Mouse (Mus musculus) left cerebral cortex, adult 9 months (tissue): ENCODE results near the gene Cfl2.
"Not testable (repeated sequence)": the region's sequence is repeated elsewhere in the genome, so short reads cannot be mapped to it uniquely, and the experiment has no call there.

Experiments
- DNase-seq, 2 experiments: peaks; one replicate each; pipeline ENCODE4 v3.0.0; 2022; ENCODE audit warnings: low spot score in 2 of 2

Gene Cfl2

DNA sequence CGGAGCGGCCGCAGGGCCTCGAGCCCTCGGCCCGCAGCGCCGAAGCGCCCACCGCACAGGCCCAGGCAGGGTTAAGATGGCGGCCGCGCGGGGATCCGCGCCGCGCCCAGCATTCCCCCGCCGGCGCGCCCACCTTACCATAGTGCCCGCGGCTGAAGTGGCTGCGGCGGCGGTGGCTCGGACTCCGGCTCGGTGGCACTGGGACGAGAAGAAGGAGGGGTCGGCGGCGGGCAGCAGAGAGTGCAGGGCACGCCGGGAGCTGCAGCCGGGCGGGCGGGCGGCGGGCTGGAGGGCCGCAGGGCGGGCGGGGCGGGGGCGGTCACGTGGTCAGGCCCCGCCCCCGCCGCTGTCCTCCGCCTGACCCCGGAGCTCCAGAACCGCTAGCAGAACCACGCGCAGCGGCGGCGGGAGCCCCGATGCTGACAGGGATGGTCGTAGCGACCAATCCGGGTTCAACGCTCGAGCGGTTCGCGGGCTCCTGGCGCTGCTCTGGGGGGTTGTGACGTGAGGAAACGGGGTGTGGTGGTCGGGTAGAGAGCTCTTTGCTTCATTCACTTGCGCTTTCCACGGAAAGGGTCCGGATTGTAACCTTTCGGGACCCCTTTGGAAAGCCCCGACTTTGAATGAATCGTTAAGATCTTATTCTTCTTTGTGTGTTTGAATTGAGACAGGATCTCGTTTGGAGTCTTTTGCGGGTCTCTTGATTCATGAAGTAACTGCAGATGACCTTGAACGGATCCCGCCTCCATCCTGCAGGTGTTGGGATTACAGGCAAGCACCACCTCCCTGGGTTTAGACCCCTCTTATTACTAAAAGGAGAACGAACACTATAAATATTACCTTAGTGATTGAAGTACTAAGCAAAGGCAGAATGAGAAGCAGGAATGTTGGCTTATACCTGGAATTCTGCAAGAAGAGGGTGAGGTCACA is at the start of gene Cfl2:
Gene Cfl2, minus strand, starts transcription at position 272 of the 930 bp plus-strand sequence.
- DNase-seq, result peak; percentile 64 to 84

DNA sequence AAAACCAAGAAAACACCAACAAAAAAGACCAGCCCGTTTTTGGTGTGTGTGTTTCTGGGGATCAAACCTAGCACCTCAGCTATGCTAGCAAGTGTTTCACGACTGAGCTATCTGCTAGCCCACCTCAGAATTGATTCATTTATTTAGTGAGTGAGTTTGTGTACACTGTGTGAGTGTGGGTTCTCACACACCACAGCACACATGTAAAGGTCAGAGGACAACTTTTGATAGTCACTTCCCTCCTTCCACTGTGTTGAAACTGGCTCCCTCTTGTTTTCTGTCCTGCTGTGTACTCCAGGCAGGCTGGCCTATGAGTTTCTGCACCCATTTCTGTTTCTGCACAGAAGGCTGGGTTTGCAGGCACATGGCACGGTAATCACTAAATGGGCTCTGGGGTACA is 47.7 kb upstream of the Cfl2 start:
- no peak for DNase-seq

DNA sequence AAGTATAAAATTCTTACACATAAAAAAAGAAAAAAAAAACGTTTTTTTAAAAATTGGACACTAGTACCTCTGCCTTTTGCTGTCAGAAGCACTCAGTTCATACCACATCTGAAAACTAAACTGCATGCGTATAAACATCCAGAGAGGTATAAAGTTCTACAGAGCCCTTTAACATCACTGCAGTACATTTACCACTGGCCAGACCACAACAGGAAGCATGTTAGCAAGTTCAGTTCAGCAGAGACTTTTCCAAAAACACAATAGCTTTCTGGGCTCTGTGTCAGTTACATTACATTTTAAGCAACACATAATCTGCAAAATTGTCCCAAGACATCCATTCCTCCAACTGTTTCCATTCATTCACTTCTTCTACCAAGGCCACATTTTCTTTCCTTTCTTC is 29.9 kb upstream of the Cfl2 start:
- not testable (repeated sequence) for DNase-seq

DNA sequence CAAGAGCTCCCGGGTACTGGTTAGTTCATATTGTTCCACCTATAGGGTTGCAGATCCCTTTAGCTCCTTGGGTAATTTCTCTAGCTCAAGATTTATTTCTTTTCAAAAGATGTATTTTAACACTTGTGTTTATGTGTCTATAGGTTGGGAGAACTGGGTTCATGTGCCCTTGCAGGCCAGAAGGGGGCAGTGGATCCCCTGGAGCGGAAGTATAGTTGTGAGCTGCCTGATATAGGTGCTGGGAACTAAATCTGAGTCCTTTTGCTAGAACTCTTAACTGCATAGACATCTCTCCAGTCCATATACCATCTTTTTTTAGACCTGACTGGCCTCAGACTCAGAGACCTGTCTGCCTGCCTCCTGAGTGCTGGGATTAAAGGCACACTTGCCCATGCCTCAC is 27.7 kb upstream of the Cfl2 start:
- DNase-seq, result no peak

DNA sequence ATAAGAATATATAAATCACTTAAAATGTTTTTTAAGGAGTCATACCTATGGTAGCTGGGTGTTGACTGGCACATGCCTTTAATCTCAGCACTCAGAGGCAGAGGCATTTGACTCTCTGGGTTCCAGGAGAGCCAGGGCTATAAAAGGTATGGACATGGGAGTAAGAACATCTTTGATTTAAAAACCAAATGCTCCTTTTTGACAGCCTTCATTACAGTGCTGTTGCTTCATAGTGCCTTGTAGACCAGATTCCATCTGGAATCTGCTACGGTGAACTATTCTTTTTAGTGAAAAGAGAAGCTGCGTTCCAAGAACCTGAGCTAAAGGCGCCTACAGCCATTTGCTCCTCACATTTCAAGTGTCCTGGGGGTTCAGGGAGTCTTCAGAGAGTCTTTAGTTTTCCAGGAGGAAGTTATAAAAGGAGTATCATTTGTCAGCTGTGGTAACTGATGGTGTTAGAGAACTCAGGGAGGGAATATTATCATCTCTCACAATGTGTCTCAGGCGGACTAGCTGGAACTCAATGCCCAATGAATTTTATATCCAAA is 25.0 kb upstream of the Cfl2 start:
- DNase-seq, result no peak

DNA sequence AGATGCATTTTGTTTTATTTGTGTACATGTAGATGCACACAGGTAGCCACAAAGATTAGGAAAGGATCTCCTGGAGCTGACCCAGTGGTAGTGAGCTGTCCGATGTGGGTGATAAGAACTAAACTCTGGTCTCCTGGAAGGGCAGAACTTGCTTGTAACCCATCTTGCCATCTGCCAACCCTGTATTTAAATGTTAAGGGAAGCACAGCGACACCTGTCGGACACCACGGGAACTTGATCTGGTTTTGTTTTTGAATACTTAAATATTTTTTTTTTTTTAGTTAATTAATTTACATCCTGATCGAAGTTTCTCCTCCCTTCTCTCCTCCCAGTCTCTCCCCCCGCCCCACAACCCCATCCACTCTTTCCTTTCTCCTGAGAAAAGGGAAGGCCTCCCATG is 17.0 kb upstream of the Cfl2 start:
- DNase-seq, result peak in 1 of 2 experiments; percentile 60

DNA sequence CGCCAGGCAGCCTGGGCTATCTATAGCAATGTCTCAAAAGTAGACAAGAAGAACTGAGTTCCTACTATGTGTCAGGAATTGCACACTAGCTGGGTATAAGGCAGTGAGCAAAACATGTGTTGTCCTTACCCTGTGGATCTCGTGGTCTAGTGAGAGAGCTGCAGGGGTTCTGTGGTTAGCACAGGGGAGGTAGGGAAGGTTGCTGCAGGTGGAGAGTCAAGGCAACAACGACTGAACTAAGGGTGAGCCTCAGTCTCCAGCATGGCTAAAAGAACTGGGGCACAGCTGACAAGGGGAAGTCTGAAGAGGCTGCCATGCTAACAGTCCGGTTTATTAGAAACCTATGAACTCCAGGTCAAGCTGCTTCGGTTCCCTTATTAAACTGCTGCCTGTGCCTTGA is 16.5 kb upstream of the Cfl2 start:
- DNase-seq, result no peak

DNA sequence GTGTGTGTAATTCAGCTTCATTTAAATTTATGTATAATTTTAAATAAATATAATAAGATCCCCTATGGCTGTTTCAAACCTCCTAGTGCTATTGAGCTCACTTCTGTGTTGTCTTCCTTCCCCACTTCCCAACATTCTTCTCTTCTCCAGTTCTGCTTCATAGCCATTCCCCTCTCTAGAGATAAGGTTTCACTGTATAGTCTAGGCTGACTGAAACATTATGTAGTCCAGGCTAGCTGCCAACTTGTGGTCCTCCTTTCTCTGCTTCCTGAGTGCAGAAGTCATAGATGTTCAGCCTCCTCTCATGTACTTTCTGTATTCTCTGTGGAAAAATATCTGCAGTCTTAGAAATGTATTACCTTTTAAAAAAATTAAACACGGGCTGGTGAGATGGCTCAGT is 15.2 kb upstream of the Cfl2 start:
- no peak for DNase-seq

DNA sequence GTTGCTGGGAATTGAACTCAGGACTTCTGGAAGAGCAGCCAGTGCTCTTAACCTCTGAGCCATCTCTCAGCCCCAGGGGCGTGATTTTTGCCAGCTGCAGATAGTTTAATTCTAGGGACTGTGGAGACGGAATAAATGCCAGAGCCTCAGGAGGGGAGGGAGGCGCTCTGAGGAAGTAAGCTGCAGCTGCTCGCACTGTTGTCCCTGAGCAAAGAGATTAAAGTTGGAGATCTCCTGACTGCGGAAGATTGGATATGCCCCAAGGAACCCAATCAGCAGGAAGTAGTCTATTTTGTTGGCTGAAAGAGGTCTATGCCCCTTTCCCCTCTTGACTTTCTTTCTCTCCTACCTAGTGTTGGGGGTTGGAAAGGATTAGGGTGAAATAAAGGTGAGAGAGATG is 14.2 kb upstream of the Cfl2 start:
- no peak for DNase-seq

DNA sequence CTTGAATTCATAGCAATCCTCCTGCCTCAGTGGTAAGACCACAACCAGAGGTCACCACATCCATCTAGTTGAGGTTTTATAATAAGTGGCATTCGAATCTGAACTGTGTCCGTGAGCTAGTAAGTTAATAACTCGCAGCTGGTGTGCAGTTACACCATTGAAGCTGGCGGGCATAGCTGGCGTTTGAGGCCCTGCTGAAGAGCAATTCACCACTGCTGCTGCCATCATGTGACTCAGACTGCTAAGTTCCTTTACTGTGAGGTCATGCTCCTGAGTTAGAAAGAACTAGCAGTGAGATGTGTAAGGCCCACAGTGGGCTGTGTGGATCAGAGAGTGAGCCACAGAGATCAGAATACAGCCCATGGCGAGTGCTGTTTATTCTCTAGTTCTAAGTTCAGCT is 12.0 kb upstream of the Cfl2 start:
- no peak for DNase-seq

DNA sequence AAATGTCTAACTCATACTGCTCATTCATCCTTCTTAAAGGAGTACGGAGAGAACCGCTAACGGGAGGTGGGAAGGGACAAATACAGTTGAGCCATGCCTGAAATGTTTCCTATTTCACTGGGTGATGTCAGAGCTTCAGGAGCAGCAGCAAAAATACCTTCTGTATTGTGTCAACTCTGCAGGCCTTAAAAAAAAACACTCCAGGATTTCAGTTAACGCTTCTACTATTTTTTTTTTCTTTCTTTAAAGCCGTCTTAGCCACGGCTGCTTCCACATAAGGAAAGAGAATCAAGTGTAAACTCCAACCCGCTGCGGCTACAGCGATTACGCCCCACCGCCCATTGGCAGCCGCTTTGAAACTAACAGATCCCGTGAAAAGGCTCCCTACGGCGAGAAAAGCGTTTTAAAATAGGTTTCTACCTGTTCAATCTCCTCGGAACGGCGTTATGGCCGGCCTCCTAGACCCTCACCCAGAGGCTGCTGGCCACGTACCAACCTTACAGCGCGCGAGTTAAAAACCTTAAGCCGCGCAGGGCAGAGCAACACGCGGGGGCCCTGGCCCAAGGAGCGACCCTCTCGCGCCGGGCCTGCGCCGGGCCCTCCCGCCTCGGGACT is 579 bp downstream of the Cfl2 start:
- DNase-seq, result peak in 1 of 2 experiments; percentile 50

DNA sequence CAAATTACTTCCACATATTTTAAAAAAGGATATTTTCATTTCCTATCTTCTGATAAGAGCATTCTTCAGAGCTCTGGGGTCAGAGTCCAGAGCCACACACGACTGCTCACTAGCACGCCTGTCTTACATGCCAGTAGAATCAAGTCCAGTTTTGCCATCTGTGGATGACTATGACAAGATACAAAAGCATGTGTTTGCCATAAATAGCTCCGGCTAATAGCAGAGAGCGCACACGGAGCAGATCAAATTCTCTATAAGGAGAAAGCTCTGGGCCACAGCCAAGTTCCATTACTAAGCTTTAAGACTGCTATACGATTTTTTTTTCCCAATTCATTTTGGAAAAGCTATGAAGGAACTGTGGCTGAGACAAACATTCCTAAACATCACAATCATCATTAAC is 3.1 kb downstream of the Cfl2 start:
- peak in 1 of 2 experiments; percentile 21 for DNase-seq

DNA sequence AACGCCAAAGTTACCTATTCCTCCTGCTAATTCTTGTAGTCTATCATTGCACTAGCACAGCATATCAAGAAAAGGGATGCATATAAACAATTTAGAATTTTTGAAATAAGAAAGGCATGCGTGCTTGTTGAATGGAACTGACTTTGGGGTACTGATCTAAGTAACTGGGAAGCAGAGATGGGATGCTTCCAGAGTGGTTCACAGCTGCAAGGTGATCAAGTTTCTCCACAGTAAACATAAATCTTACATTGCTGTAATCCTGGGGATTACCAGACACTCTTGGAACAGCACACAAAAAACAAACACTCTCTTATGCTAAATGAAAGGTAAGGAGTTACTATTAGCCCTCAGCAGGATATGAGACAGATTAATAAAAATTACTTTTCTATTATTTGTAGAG is 12.1 kb downstream of the Cfl2 start:
- DNase-seq, result no peak

DNA sequence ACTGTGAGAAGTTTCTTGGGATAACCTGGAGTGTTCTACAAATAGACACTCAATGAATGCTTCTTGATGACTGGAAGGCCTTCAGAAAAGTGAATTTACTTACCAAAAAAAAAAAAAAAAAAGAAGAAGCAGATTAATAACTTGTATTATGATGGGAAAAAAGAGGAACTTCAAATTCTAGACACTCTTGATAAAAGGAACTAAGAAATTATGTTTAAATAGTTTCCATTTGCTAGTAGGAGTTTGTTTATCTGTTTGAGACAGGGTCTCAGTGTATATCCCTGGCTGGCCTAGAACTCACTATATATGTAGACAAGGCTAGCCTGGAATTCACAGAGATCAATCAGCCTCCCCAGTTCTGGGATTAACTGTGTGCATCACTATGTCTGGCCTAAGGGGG is 18.3 kb downstream of the Cfl2 start:
- DNase-seq, result no peak

DNA sequence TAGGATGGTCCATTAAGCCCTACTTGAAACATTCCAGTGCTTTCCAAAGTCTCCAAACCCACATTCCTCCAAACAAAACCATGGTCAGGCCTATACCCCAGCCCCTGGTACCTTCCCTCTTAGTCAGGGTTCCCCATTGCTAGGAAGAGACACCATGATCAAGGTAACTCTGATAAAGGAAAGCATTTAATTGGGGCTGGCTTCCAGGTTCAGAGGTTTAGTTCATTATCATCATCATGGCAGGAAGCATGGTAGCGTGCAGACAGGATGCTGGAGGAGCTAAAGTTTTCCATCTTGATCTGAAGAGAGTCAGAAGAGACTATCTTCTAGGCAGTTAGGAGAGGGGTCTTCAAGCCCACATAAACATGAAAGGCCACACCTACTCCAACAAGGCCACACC is 21.1 kb downstream of the Cfl2 start:
- DNase-seq, result no peak

DNA sequence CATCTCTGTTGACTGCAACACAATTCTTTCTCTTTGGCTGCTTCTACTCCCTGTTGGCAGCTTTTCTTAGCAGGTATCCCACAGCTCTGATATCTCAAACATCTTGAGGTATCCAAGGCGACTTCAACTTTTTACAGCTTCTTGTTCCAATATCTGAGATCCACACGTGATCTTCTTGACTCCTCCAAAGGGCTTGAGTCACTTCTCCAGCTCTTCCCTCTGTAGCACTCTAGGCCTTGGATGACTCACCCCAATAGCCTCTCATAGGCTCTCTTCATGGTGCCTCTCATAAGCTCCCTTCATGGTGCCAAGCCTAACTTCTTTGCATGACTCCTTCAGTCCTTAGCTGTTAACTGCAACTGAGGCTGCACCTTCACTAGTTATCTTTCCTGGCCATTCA is 22.9 kb downstream of the Cfl2 start:
- DNase-seq, result no peak

DNA sequence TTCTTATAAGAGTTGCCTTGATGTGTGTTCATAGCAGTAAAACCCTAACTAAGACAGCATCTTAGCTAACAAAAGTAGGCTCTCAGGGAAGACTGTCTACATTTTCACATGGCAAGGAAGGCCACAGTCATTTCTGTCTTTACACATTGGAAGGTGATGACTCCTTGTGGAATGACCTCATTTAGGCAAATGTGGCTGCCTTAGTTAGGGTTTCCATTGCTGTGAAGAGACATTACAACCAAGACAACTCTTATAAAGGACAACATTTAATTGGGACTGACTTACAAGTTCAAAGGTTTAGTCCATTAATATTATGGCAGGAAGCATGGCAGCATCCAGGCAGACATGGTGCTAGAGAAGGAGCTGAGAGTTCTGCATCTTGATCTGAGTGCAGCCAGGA is 23.7 kb downstream of the Cfl2 start:
- no peak for DNase-seq

DNA sequence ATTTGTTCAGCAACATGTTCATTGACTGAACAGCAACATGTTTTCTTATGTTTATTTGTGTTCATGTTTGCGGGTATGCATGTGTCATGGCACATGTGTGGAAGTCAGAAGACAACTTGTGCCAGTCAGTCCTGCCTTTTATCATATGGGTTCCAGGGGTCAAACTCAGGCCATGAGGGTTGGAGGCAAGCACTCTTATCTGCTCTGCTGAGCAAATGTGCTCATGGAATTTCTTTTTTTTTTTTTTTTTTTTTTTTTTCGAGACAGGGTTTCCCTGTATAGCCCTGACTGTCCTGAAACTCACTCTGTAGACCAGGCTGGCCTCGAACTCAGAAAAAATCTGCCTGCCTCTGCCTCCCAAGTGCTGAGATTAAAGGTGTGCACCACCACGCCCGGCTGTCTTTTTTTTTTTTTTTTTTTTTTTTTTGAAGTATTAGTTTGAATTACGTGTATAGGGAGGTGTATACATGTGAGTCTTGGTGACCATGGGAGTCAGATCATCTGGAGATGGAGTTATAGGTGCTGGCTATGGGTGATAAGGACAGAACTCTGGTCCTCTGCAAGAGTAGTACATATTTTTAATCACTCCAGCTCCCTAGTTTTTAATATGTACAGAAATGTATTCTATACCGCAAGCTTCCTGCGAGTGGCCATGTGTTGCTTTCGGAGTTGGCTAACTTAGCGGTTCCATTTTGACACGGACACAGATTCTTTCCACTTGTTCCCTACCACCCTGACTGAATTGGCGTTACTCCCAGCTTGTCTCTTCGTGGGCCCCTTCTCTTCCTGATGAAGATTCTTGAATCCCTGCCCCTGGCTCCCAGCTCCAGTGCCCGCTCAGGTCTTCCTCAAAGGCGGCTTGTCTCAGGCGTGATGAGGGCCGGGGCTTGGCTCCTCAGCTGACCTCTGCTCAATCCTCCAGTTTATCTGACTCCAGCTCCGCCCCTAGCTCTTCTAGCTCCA is 26.8 kb downstream of the Cfl2 start:
- DNase-seq, result no peak

DNA sequence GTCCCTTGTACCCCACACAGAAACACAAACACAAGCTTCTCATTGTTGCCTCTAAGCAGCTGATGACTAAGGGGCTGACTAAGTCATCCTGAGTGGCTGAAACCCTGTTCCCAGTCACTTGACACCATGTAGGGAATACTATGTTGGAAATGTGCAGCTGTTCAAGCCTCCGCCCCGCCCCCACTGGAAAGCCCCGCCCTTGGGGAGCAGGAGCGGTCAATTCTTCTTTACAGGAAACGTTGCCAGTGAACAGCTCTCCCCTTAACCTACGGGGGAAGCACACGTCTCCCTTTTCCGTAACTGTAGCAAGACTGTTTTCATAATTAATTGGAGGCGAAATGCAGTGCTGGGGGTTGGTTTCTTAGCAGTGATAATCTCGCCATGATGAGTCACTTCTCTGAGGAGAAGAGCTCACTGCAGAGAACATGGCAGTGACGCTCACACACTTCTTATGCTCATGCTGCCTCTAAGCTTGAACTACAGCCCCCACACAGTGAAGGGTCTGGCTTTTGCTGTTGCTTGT is 27.7 kb downstream of the Cfl2 start:
- DNase-seq, result peak; percentile 69 to 71

DNA sequence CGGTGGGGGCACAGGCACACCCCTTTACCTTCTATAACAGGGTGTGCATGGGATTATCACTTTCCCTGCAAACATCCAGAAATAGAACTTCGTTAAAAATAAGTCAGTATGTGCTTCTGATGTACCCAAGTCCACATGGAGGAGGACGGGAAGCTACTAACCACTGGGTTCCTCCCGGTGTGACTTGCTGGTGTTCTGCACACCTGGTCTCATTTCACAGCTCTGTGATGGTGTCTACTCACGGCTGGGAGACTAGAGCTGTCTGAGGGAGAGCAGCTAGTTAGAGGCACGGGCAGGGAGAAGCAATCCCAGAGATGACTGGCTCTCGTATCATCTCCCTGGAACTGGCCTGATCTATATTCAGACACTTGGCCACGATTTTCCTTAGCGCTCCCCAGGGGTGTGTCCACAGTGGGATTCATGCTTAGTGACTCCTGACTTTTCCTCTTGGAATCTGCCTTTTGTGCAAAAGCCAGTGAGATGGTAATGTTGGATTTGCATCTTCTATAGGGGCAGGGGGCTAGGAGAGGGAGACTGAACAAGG is 28.7 kb downstream of the Cfl2 start:
- no peak for DNase-seq

DNA sequence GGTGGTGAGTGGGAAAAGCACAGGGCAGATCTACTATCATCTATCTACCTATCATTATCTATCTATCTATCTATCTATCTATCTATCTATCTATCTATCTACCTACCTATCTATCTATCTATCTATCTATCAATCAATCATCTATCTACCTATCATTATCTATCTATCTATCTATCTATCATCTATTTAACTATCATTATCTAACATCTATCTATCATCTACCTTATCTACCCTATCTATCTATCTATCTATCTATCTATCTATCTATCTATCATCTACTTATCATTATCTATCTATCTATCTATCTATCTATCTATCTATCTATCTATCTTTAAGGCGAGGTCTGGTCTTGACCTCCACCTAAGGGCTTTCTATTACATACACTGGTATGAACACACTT is 30.8 kb downstream of the Cfl2 start:
- DNase-seq, result not testable (repeated sequence)
